Mouse (Mus musculus): Measurements from ENCODE around the gene Cyth4.

The Cyth4 gene

GRCm38 (mm10) chr15:78596914-78597313, at the start of gene Cyth4:
Gene Cyth4 (plus strand): TSS chr15:78597047.
- no peak for DNase-seq (ENCODE audit: low read depth, low spot score)

GRCm38 (mm10) chr15:78547415-78548335, 49.2 kb upstream of the Cyth4 start:
- peak; percentile 68 for DNase-seq (ENCODE audit: low read depth, low spot score)

- DNase-seq (ENCODE audit: low read depth, low spot score), result peak; percentile 10
Measured at GRCm38 (mm10) chr15:78548336-78548665, 48.5 kb upstream of the Cyth4 start.

GRCm38 (mm10) chr15:78548711-78549110, 48.1 kb upstream of the Cyth4 start:
- DNase-seq (ENCODE audit: low read depth, low spot score), result no peak

GRCm38 (mm10) chr15:78549189-78549734, 47.6 kb upstream of the Cyth4 start:
- DNase-seq (ENCODE audit: low read depth, low spot score), result peak; percentile 52

GRCm38 (mm10) chr15:78554545-78555313, 42.1 kb upstream of the Cyth4 start:
- no peak for DNase-seq (ENCODE audit: low read depth, low spot score)

- DNase-seq (ENCODE audit: low read depth, low spot score), result no peak
Measured at GRCm38 (mm10) chr15:78557693-78558535, 38.9 kb upstream of the Cyth4 start.

GRCm38 (mm10) chr15:78559141-78559979, 37.5 kb upstream of the Cyth4 start:
- no peak for DNase-seq (ENCODE audit: low read depth, low spot score)

- no peak for DNase-seq (ENCODE audit: low read depth, low spot score)
Measured at GRCm38 (mm10) chr15:78563344-78563743, 33.5 kb upstream of the Cyth4 start.

- DNase-seq (ENCODE audit: low read depth, low spot score), result no peak
Measured at GRCm38 (mm10) chr15:78563937-78564336, 32.9 kb upstream of the Cyth4 start.

GRCm38 (mm10) chr15:78564764-78565435, 31.9 kb upstream of the Cyth4 start:
- DNase-seq (ENCODE audit: low read depth, low spot score), result no peak

GRCm38 (mm10) chr15:78567608-78568120, 29.2 kb upstream of the Cyth4 start:
- DNase-seq (ENCODE audit: low read depth, low spot score), result no peak

GRCm38 (mm10) chr15:78570170-78570569, 26.7 kb upstream of the Cyth4 start:
- DNase-seq (ENCODE audit: low read depth, low spot score), result no peak

GRCm38 (mm10) chr15:78571554-78572269, 25.1 kb upstream of the Cyth4 start:
- DNase-seq (ENCODE audit: low read depth, low spot score), result no peak

GRCm38 (mm10) chr15:78572270-78572600, 24.6 kb upstream of the Cyth4 start:
- DNase-seq (ENCODE audit: low read depth, low spot score), result no peak

- no peak for DNase-seq (ENCODE audit: low read depth, low spot score)
Measured at GRCm38 (mm10) chr15:78572658-78573397, 24.0 kb upstream of the Cyth4 start, which contains the start of gene Rac2. Gene Rac2 (minus strand): TSS chr15:78572783.

- no peak for DNase-seq (ENCODE audit: low read depth, low spot score)
Measured at GRCm38 (mm10) chr15:78576284-78576810, 20.5 kb upstream of the Cyth4 start.

GRCm38 (mm10) chr15:78583352-78583751, 13.5 kb upstream of the Cyth4 start:
- no peak for DNase-seq (ENCODE audit: low read depth, low spot score)
